Mouse (Mus musculus) intestine, embryonic 14.5 days (tissue): ENCODE results near the gene E130311K13Rik. TPM values are rescaled to one million over a fixed set of nuclear protein-coding genes. Genes with fewer than 3 reads are reported as not detected.

Experiments
- ATAC-seq: fragments of 200-750 bp; cut with Nextera tagmentation; replicated peaks from 2 replicates; pipeline ENCODE4 v1.8.0; 2017; ENCODE audit warnings: low read depth, moderate number of reproducible peaks, moderate TSS enrichment, moderate library complexity; ENCODE audit not compliant: low FRiP score, low TSS enrichment
- DNase-seq: peaks from one replicate; pipeline ENCODE4 v3.0.0-alpha.2; 2018; ENCODE audit warnings: low spot score
- H3K27ac ChIP-seq: fragments of 300-500 bp; sonication (generic); 2 replicates; pipeline ENCODE4 v1.5.1; 2014; ENCODE audit warnings: low read depth, mild to moderate bottlenecking, control low read depth
- H3K27me3 ChIP-seq: fragments of 300-500 bp; sonication (generic); replicated peaks from 2 replicates; pipeline ENCODE4 v1.6.1; 2014; ENCODE audit warnings: low read length, control low read depth; ENCODE audit not compliant: control insufficient read depth, insufficient read depth
- H3K36me3 ChIP-seq: fragments of 300-500 bp; sonication (generic); 2 replicates; pipeline ENCODE4 v1.6.1; 2014; ENCODE audit warnings: low read length, control low read depth; ENCODE audit not compliant: control insufficient read depth, insufficient read depth
- H3K4me1 ChIP-seq: fragments of 300-500 bp; sonication (generic); replicated peaks from 2 replicates; pipeline ENCODE4 v1.6.1; 2014; ENCODE audit warnings: low read length, control low read depth, mixed read lengths; ENCODE audit not compliant: control insufficient read depth, insufficient read depth
- H3K4me2 ChIP-seq: fragments of 300-500 bp; sonication (generic); 2 replicates; pipeline ENCODE4 v1.6.1; 2014; ENCODE audit warnings: low read length
- H3K4me3 ChIP-seq: fragments of 300-500 bp; sonication (generic); 2 replicates; pipeline ENCODE4 v1.5.1; 2014; ENCODE audit warnings: low read depth, low read length, control low read depth, mixed read lengths
- H3K9ac ChIP-seq: fragments of 300-500 bp; sonication (generic); 2 replicates; pipeline ENCODE4 v1.6.1; 2014; ENCODE audit warnings: mild to moderate bottlenecking, low read length
- H3K9me3 ChIP-seq: fragments of 300-500 bp; sonication (generic); 2 replicates; pipeline ENCODE4 v1.6.1; 2016; ENCODE audit warnings: low read length, control low read depth; ENCODE audit not compliant: control insufficient read depth
- WGBS: fragments of 180-500 bp; shearing (Covaris S2); extraction: QIAGEN DNeasy Blood & Tissue Kit; methylation state at CpG from one replicate; pipeline ENCODE4 v1.1.7; 2014; 5-methylcytosine and 5-hydroxymethylcytosine counted together
- polyA plus RNA-seq: library from polyadenylated mRNA; unstranded; fragments of >200 nt; fragmentation: Nextera tagmentation; extraction: Ambion mirVana; gene quantifications from 2 replicates; pipeline ENCODE4 v1.2.1, GENCODE M21; 2014

E130311K13Rik gene
- polyA plus RNA-seq = 5.1 and 5.3 TPM in 2 replicates

GRCm38 (mm10) chr3:63928878-63929859, at the start of gene E130311K13Rik:
E130311K13Rik (minus strand) TSS chr3:63929472.
- Histone ChIP-seq H3K27ac (0 out of 2 replicates have a peak within 1 kb of the TSS, but pooled peaks have one; percentile 17), H3K36me3 (0 out of 2 replicates have a peak, but pooled peaks cover 2% of the 10 kb centered on the region), H3K4me3 (peak within 1 kb of the TSS; percentile 60), H3K9ac (peak within 1 kb of the TSS; percentile 87), H3K9me3 (no peaks in the 10 kb centered on the region), H3K27me3 (no peaks in the 10 kb centered on the region), H3K4me1 (no peaks in the 10 kb centered on the region), H3K4me2 (peak within 1 kb of the TSS; percentile 71)
- WGBS = 5% methylated on average over 48 of the region's 48 CpGs
- ATAC-seq = peak; percentile 98
- DNase-seq = peak; percentile 95

- H3K4me2 ChIP-seq = peak overlapping the region; percentile 84; the same call in 1 of the 2 replicates
Measured at GRCm38 (mm10) chr3:63977895-63978294, 48.6 kb upstream of the E130311K13Rik start.

GRCm38 (mm10) chr3:63975955-63976908, 47.0 kb upstream of the E130311K13Rik start, which contains the start of gene Gmps:
Gmps (plus strand) TSS chr3:63976106.
- WGBS = under 1% methylated on average over 67 of the region's 67 CpGs
- Histone ChIP-seq H3K4me2 (peak within 1 kb of the TSS; percentile 84), H3K36me3 (peaks cover 14% of the 10 kb centered on the region), H3K4me3 (peak within 1 kb of the TSS; percentile 94), H3K9ac (peak within 1 kb of the TSS; percentile 97), H3K9me3 (no peaks in the 10 kb centered on the region), H3K27ac (peak within 1 kb of the TSS; percentile 92), H3K4me1 (peaks cover 10% of the 10 kb centered on the region), H3K27me3 (0 out of 2 replicates have a peak, but pooled peaks cover 2% of the 10 kb centered on the region)
- peak; percentile 98 for ATAC-seq
- peak; percentile 95 for DNase-seq

More at GRCm38 (mm10) chr3:63977895-63978294, 48.6 kb upstream of the E130311K13Rik start:
- H3K4me3 ChIP-seq = no peak overlapping the region
- H3K27ac ChIP-seq = no peak overlapping the region
- peaks cover 10% of the 10 kb centered on the region for H3K4me1 ChIP-seq
- H3K27me3 ChIP-seq = 0 out of 2 replicates have a peak, but pooled peaks cover 2% of the 10 kb centered on the region
- H3K9me3 ChIP-seq = no peaks in the 10 kb centered on the region
- no peak for DNase-seq
- no peak overlapping the region for H3K9ac ChIP-seq
- WGBS = 75% methylated on average over 4 of the region's 4 CpGs
- peaks cover 26% of the 10 kb centered on the region for H3K36me3 ChIP-seq
- no peak for ATAC-seq

- DNase-seq = no peak
- WGBS = 82% methylated on average over 2 of the region's 2 CpGs
- no peak overlapping the region for H3K9ac ChIP-seq
- H3K4me1 ChIP-seq = peaks cover 15% of the 10 kb centered on the region
- H3K36me3 ChIP-seq = no peaks in the 10 kb centered on the region
- no peak overlapping the region for H3K4me2 ChIP-seq
- H3K27ac ChIP-seq = no peak overlapping the region
- H3K27me3 ChIP-seq = 0 out of 2 replicates have a peak, but pooled peaks cover 8% of the 10 kb centered on the region
- H3K9me3 ChIP-seq = no peaks in the 10 kb centered on the region
- no peak for ATAC-seq
- H3K4me3 ChIP-seq = no peak overlapping the region
Measured at GRCm38 (mm10) chr3:63965929-63966328, 36.7 kb upstream of the E130311K13Rik start.

GRCm38 (mm10) chr3:63964922-63965249, 35.6 kb upstream of the E130311K13Rik start:
- ATAC-seq (no peak; the same call in 1 of the 2 replicates), DNase-seq (no peak)
- peak overlapping the region; percentile 87 for H3K4me2 ChIP-seq
- 0 out of 2 replicates have a peak, but pooled peaks cover 8% of the 10 kb centered on the region for H3K27me3 ChIP-seq
- peaks cover 15% of the 10 kb centered on the region for H3K4me1 ChIP-seq
- peak overlapping the region; percentile 90 for H3K4me3 ChIP-seq
- 77% methylated on average over 6 of the region's 6 CpGs for WGBS
- H3K9ac ChIP-seq = no peak overlapping the region
- H3K27ac ChIP-seq = peak overlapping the region; percentile 77; the same call in 1 of the 2 replicates
- no peaks in the 10 kb centered on the region for H3K36me3 ChIP-seq
- no peaks in the 10 kb centered on the region for H3K9me3 ChIP-seq

- Histone ChIP-seq H3K27ac (peak within 1 kb of the TSS; percentile 77), H3K9ac (peak within 1 kb of the TSS; percentile 69), H3K27me3 (0 out of 2 replicates have a peak, but pooled peaks cover 8% of the 10 kb centered on the region), H3K4me1 (peaks cover 15% of the 10 kb centered on the region), H3K9me3 (no peaks in the 10 kb centered on the region), H3K36me3 (no peaks in the 10 kb centered on the region), H3K4me2 (peak within 1 kb of the TSS; percentile 87), H3K4me3 (peak within 1 kb of the TSS; percentile 90)
- under 1% methylated on average over 69 of the region's 69 CpGs for WGBS
- ATAC-seq (peak; percentile 98), DNase-seq (peak; percentile 99)
Measured at GRCm38 (mm10) chr3:63964100-63964921, 35.0 kb upstream of the E130311K13Rik start, which contains the start of gene Slc33a1. Slc33a1 (minus strand) TSS chr3:63964768.

GRCm38 (mm10) chr3:63963421-63964099, 34.3 kb upstream of the E130311K13Rik start:
- 0 out of 2 replicates have a peak, but pooled peaks cover 8% of the 10 kb centered on the region for H3K27me3 ChIP-seq
- H3K27ac ChIP-seq = peak overlapping the region; percentile 77; the same call in 1 of the 2 replicates
- no peak for DNase-seq
- peak overlapping the region; percentile 90 for H3K4me3 ChIP-seq
- no peak for ATAC-seq
- peaks cover 15% of the 10 kb centered on the region for H3K4me1 ChIP-seq
- no peaks in the 10 kb centered on the region for H3K36me3 ChIP-seq
- H3K9me3 ChIP-seq = no peaks in the 10 kb centered on the region
- peak overlapping the region; percentile 87 for H3K4me2 ChIP-seq
- 6% methylated on average over 25 of the region's 25 CpGs for WGBS
- H3K9ac ChIP-seq = peak overlapping the region; percentile 69
